Mouse (Mus musculus) granulocyte monocyte progenitor cell, adult 5-6 weeks (primary cell): ENCODE measurements around the gene Asap3. TPM values are rescaled to one million over a fixed set of nuclear protein-coding genes. Genes with fewer than 3 reads are reported as not detected.

Experiments used
- ATAC-seq: replicated peaks from 2 replicates; pipeline ENCODE4 v1.8.0; 2016; ENCODE audit warnings: mild to moderate bottlenecking, moderate TSS enrichment, inconsistent platforms; ENCODE audit not compliant: poor library complexity, severe bottlenecking
- total RNA-seq, 2 experiments: library from RNA; stranded (forward) in 1 of 2; stranded (reverse) in 1 of 2; fragments of 200-712, 200-1000 nt in 1 of 2; fragments of >200 nt in 1 of 2; fragmentation: Nextera tagmentation in 1 of 2; gene quantifications; 2 replicates each; pipeline ENCODE4 v1.2.3; 2014 to 2017

Asap3 gene
- total RNA-seq, 2 experiments from 2014 or later, result not detected

DNA sequence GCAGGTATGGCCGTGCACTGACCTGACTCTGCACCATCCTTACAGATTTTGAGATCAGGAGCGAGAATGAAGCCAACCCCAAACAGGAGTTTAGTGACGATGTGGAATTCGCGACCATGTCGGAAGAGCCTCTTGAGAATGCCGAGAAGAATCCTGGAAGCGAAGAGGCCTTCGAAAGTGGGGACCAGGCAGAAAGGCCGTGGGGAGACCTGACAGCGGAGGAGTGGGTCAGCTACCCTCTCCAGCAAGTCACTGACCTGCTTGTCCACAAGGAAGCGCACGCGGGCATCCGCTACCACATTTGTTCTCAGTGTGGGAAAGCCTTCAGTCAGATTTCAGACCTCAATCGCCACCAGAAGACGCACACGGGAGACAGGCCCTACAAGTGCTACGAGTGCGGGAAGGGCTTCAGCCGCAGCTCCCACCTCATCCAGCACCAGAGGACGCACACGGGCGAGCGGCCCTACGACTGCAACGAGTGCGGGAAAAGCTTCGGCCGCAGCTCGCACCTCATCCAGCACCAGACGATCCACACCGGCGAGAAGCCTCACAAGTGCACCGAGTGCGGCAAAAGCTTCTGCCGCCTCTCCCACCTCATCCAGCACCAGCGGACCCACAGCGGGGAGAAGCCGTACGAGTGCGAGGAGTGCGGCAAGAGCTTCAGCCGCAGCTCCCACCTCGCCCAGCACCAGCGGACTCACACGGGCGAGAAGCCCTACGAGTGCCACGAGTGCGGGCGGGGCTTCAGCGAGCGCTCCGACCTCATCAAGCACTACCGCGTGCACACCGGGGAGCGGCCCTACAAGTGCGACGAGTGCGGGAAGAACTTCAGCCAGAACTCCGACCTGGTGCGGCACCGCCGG lies 84.0 kb downstream of the Asap3 start:
- ATAC-seq, result no peak

DNA sequence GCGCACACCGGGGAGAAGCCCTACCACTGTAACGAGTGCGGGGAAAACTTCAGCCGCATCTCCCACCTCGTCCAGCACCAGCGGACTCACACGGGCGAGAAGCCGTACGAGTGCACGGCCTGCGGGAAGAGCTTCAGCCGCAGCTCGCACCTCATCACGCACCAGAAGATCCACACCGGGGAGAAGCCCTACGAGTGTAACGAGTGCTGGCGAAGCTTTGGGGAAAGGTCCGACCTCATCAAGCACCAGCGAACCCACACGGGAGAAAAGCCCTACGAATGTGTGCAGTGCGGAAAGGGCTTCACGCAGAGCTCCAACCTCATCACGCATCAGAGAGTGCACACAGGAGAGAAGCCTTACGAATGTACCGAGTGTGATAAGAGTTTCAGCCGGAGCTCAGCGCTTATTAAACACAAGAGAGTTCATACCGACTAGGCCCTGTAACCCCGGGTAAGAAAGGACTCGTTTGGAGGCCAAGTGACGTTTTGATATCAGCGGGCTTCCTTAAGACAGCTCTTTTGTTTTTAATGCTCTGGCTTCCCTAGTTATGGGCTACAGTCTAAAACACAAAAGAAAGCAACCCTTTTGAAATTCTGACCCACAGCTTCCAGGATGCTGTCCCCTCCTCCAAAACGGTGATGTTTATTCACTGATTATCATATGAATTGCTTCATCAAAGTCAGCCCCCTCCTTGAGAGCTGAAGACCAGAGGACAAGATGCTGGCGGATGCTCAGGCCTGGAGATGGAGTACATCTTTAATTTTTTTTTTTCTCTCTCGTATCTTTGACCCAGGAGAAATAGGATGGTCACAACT lies 84.8 kb downstream of the Asap3 start:
- no peak for ATAC-seq

DNA sequence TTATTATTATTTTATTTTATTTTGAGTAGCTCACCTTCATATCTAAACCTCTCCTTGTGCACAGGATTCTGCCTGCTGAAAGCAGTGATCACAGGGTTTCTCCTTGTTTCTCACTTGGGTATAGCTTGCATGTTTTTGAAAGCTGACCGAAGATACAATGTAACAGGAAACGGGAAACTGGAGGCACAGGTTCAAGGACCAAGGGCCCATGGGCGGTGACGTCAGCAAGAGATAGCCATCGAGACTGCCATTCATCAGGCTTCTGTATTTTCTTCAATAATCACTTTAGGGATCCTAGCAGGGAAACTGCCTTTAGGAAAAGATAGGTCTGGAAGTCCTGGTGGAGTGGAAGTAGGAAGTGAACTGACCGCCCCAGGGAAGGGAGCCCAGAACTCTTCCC lies 85.5 kb downstream of the Asap3 start:
- ATAC-seq, result no peak

Other genes starting within 250 kb of the Asap3 start
- 6.3 and 11.1 TPM in 2 replicates for gene Gale, start 242.6 kb upstream of the Asap3 start, total RNA-seq (2014; fragmentation: Nextera tagmentation)
- gene Gale, start 242.6 kb upstream of the Asap3 start, total RNA-seq (2017), result 5.0 and 5.3 TPM in 2 replicates
- 28.6 and 60.0 TPM in 2 replicates for gene Lypla2, start 233.7 kb upstream of the Asap3 start, total RNA-seq (2014; fragmentation: Nextera tagmentation)
- 19.4 and 20.4 TPM in 2 replicates for gene Lypla2, start 233.7 kb upstream of the Asap3 start, total RNA-seq (2017)
- gene Pithd1, start 219.1 kb upstream of the Asap3 start, total RNA-seq (2014; fragmentation: Nextera tagmentation), result 21.2 and 24.7 TPM in 2 replicates
- gene Pithd1, start 219.1 kb upstream of the Asap3 start, total RNA-seq (2017), result 29.1 and 38.0 TPM in 2 replicates
- gene Eloa, start 184.6 kb upstream of the Asap3 start, total RNA-seq (2014; fragmentation: Nextera tagmentation), result 49.1 and 52.3 TPM in 2 replicates
- gene Eloa, start 184.6 kb upstream of the Asap3 start, total RNA-seq (2017), result 62.1 and 63.6 TPM in 2 replicates
- gene Rpl11, start 152.9 kb upstream of the Asap3 start, total RNA-seq (2014; fragmentation: Nextera tagmentation), result 1,756 and 1,826 TPM in 2 replicates
- 806 and 1,025 TPM in 2 replicates for gene Rpl11, start 152.9 kb upstream of the Asap3 start, total RNA-seq (2017)
- gene Id3, start 62.9 kb upstream of the Asap3 start, total RNA-seq (2014; fragmentation: Nextera tagmentation), result not detected in 2 replicates
- not detected in 2 replicates for gene Id3, start 62.9 kb upstream of the Asap3 start, total RNA-seq (2017)
- gene E2f2, start 34.0 kb upstream of the Asap3 start, total RNA-seq (2014; fragmentation: Nextera tagmentation), result 2.9 and 9.4 TPM in 2 replicates
- 3.7 and 4.3 TPM in 2 replicates for gene E2f2, start 34.0 kb upstream of the Asap3 start, total RNA-seq (2017)
- not detected in 2 replicates for gene Tcea3, start 41.4 kb downstream of the Asap3 start, total RNA-seq (2014; fragmentation: Nextera tagmentation)
- gene Tcea3, start 41.4 kb downstream of the Asap3 start, total RNA-seq (2017), result not detected in 2 replicates
- gene Zfp46, start 78.3 kb downstream of the Asap3 start, total RNA-seq (2014; fragmentation: Nextera tagmentation), result 4.1 and 7.0 TPM in 2 replicates
- 11.6 and 16.0 TPM in 2 replicates for gene Zfp46, start 78.3 kb downstream of the Asap3 start, total RNA-seq (2017)
- gene Hnrnpr, start 104.6 kb downstream of the Asap3 start, total RNA-seq (2014; fragmentation: Nextera tagmentation), result 128 and 164 TPM in 2 replicates
- gene Hnrnpr, start 104.6 kb downstream of the Asap3 start, total RNA-seq (2017), result 172 and 194 TPM in 2 replicates
- gene Htr1d, start 217.2 kb downstream of the Asap3 start, total RNA-seq (2014; fragmentation: Nextera tagmentation), result not detected in 2 replicates
- gene Htr1d, start 217.2 kb downstream of the Asap3 start, total RNA-seq (2017), result not detected in 2 replicates